Mouse (Mus musculus) erythroid progenitor cell, adult 5-6 weeks (primary cell): Measurements from ENCODE around the gene Rfxap. TPM values are rescaled to one million over a fixed set of nuclear protein-coding genes. Genes with fewer than 3 reads are reported as not detected.

ENCODE experiments used
- ATAC-seq: replicated peaks from 2 replicates; pipeline ENCODE4 v1.8.0; 2016; ENCODE audit warnings: moderate number of reproducible peaks, mild to moderate bottlenecking, moderate TSS enrichment, inconsistent platforms; ENCODE audit not compliant: poor library complexity, low FRiP score, severe bottlenecking
- total RNA-seq, 2 experiments: library from RNA; stranded (forward) in 1 of 2; stranded (reverse) in 1 of 2; fragments of 150-400 nt in 1 of 2; fragments of 186-747, 209-891 nt in 1 of 2; gene quantifications; 2 replicates each; pipeline versions ENCODE4 v1.2.3 to v1.2.4; 2015 to 2017; ENCODE audit warnings: low replicate concordance in 2 of 2

Rfxap gene
- total RNA-seq (2015; ENCODE audit: low replicate concordance) (3.8 and 51.9 TPM in 2 replicates), total RNA-seq (2017; ENCODE audit: low replicate concordance) (19.3 and 48.1 TPM in 2 replicates)

DNA sequence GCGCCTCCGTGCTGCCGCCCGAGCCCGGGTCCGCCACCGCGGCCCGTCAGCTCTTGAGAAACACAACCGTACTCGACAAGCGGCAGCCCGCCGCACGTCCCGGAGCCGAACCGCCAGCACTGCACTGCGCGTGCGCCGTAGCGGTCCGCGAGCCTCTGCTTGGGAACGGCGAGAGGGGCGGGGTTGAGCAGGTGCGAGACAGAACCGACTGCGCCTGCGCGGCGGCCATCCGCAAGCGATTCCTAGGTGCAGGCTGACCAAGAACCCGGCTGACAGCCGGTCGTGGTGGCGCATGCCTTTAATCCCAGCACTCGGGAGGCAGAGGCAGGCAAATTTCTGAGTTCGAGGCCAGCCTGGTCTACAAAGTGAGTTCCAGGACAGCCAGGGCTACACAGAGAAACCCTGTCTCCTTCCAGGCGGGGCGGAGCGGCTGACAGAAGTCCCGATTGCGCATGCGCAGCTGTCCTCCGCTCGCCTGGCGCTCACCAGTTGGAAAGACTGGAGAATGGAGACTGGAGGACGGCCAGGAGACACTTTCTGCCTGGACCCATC is at the start of gene Rfxap:
Rfxap (minus strand) TSS at position 126 of the 552 bp plus-strand sequence.
- peak; percentile 92 for ATAC-seq

DNA sequence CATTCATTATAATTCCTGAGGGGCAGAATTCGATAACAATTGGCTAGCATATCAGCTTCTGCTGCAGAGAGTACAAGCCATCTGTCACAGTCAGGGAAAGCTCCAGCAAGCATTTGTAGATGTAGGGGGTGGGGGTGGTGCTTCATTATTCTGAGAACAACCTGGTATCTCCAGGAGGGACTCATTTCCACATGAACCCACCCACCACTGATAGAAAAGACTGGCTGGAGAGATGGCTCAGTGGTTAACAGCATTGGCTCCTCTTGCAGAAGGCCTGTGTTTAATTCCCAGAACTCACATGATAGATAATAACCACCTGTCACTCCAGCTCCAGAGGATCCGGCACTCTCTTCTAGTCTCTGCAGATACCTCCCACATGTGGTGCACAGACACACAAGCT is 27.8 kb upstream of the Rfxap start:
- ATAC-seq: no peak

- ATAC-seq: no peak
Measured at GRCm38 (mm10) chr3:54832491-54832890, 24.9 kb upstream of the Rfxap start.

- ATAC-seq: no peak
Measured at GRCm38 (mm10) chr3:54822526-54822925, 14.9 kb upstream of the Rfxap start.

DNA sequence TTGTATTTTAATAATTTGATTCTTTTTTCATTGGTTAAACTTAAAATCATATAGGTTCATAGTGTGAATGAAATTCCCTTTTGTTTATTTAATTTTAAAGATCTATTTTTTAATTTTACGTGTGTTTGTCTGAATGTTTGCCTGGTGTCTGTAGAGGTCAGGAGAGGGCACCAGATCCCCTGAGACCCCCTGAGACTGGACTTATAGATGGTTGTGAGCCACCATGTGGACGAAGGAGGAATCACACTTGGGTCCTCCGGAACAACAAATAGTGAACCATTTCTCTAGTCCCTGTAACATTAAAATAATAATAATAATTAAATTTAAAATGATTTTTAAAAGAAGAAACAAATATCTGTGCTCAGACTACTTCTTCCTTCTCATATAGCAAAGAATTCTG is 7.7 kb upstream of the Rfxap start:
- ATAC-seq: no peak

DNA sequence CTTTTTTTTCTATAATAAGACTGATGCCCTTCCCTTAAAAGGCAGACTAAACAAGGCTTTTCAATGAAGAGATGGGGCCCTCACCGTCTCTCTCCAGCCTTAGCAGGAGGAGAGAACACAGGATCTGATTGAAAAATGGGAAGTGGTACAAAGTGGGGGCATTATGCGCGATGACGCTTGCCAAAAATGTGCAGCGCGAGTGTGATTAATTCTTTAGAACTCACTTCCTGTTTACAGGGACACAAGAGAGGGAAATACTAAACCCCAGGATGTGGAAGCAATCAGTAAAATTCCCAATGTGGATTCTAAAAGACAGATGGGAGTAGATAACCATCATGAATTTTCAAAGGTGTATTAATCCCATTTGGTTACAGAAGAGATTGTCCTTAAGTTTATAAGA is 7.0 kb upstream of the Rfxap start:
- ATAC-seq: no peak

DNA sequence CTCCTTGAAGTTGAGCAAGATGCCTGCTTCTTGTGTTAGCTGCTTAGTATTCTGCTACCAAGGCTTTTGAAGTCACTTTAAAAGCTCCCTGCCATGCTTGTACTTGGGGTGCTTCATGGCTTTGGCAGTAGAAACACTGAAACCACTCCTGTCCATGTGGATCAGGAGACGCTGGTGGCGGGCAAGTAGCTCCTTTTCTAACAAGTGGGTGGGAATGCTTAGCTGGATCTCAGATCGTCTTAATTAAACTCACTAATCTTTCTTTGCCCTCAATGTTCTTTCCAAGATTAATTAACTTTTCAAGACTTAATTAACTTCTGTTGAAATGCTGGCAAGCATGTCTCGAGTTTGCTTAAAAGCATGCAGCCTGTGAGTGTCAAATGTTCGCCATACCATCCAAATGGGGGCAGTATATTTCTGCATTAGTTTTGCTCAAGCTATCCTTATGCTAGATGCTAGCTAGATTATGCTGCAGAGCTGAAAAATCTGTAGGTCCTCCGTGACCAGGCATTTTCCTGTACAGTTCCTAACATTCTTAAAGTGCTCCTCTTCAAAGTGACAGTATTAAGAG is 5.9 kb upstream of the Rfxap start:
- ATAC-seq: no peak

- no peak for ATAC-seq
Measured at GRCm38 (mm10) chr3:54811616-54812015, 4.0 kb upstream of the Rfxap start.

GRCm38 (mm10) chr3:54809111-54809510 is 1.5 kb upstream of the Rfxap start:
- no peak for ATAC-seq

- ATAC-seq: peak; percentile 41
Measured at GRCm38 (mm10) chr3:54807061-54807661, 430 bp downstream of the Rfxap start.

DNA sequence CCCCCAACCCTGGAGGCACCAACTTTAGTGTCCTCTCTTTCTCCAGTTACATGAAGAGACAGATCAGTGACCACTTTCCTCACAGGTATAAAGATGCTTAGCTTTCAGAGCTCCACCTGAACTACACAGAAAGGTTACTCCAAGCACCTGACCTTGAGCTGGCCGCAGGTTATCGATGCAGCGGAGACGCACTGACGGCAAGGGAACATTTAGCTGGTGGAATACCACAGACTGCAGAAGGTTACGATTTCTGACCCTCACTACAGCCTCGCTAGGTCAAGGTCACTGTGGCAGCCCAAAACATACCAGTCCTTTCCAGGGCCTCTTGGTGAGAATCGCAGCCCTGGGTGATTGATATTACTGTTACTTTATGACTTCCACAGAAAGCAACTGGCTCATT is 3.9 kb downstream of the Rfxap start:
- no peak for ATAC-seq

GRCm38 (mm10) chr3:54797211-54797610 is 10.4 kb downstream of the Rfxap start:
- ATAC-seq: no peak

- no peak for ATAC-seq
Measured at GRCm38 (mm10) chr3:54795806-54796205, 11.8 kb downstream of the Rfxap start.

GRCm38 (mm10) chr3:54795379-54795778 is 12.2 kb downstream of the Rfxap start:
- ATAC-seq: no peak

DNA sequence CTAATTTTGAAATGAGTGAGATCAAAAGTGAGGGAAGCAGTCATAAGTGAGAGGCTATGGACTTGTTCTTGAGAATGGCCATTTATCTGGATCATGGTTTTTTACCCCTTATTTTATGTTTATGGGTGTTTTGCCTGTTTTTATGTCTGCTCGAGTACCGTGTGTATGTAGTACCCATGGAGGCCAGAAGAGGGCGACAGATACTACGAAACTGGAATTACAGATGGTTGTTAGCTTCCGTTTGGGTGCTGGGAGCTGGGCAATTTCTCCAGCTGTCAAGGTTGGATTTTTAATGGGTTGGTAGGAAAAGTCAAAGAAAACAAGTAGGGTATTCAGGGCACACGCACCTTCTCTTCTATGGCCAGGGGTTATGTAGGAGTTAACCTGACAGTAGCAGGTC is 13.8 kb downstream of the Rfxap start:
- ATAC-seq: no peak

GRCm38 (mm10) chr3:54791822-54792677 is 15.5 kb downstream of the Rfxap start:
- ATAC-seq: no peak

GRCm38 (mm10) chr3:54790601-54791000 is 17.0 kb downstream of the Rfxap start:
- ATAC-seq: no peak

GRCm38 (mm10) chr3:54775989-54776631 is 31.5 kb downstream of the Rfxap start:
- ATAC-seq: no peak

- ATAC-seq: no peak
Measured at GRCm38 (mm10) chr3:54773613-54774012, 34.0 kb downstream of the Rfxap start.
